Mouse (Mus musculus) frontal cortex, adult 2 months (tissue): ENCODE results near the gene Naa11. TPM values are rescaled to one million over a fixed set of nuclear protein-coding genes. Genes with fewer than 3 reads are reported as not detected.

Source experiments
- DNase-seq, 2 experiments: peaks; one replicate each; pipeline ENCODE4 v3.0.0; 2022; ENCODE audit warnings: low spot score in 1 of 2; ENCODE audit errors: extremely low spot score in 1 of 2
- polyA plus RNA-seq: library from polyadenylated mRNA; depleted of rRNA; stranded (reverse); fragments of >200 nt; gene quantifications from 2 replicates; pipeline ENCODE4 v1.2.3, GENCODE M21; 2012; rRNA removed

The Naa11 gene
- 0.02 and 0.04 TPM in 2 replicates for polyA plus RNA-seq

- no peak for DNase-seq
Measured at GRCm38 (mm10) chr5:97392160-97392559, at the start of gene Naa11. Gene Naa11 (minus strand): TSS chr5:97392379.

GRCm38 (mm10) chr5:97432512-97432911, 40.3 kb upstream of the Naa11 start:
- no peak for DNase-seq

- DNase-seq: no peak
Measured at GRCm38 (mm10) chr5:97429976-97430375, 37.8 kb upstream of the Naa11 start.

GRCm38 (mm10) chr5:97421669-97422068, 29.5 kb upstream of the Naa11 start:
- no peak for DNase-seq

- no peak for DNase-seq
Measured at GRCm38 (mm10) chr5:97417185-97417584, 25.0 kb upstream of the Naa11 start.

GRCm38 (mm10) chr5:97415837-97416236, 23.7 kb upstream of the Naa11 start:
- no peak for DNase-seq

GRCm38 (mm10) chr5:97413716-97414115, 21.5 kb upstream of the Naa11 start:
- DNase-seq: no peak

GRCm38 (mm10) chr5:97410190-97410589, 18.0 kb upstream of the Naa11 start:
- DNase-seq: no peak

- DNase-seq: no peak
Measured at GRCm38 (mm10) chr5:97409234-97409704, 17.1 kb upstream of the Naa11 start.

- no peak for DNase-seq
Measured at GRCm38 (mm10) chr5:97401042-97401441, 8.9 kb upstream of the Naa11 start.

GRCm38 (mm10) chr5:97397585-97397984, 5.4 kb upstream of the Naa11 start:
- DNase-seq: no peak

- DNase-seq: peak in 1 of 2 experiments; percentile 49
Measured at GRCm38 (mm10) chr5:97387622-97388021, 4.6 kb downstream of the Naa11 start.

- no peak for DNase-seq
Measured at GRCm38 (mm10) chr5:97384399-97384798, 7.8 kb downstream of the Naa11 start.

- DNase-seq: no peak
Measured at GRCm38 (mm10) chr5:97382548-97383222, 9.5 kb downstream of the Naa11 start.

- DNase-seq: no peak
Measured at GRCm38 (mm10) chr5:97379976-97380375, 12.2 kb downstream of the Naa11 start.

GRCm38 (mm10) chr5:97364781-97365180, 27.4 kb downstream of the Naa11 start:
- DNase-seq: no peak

- DNase-seq: no peak
Measured at GRCm38 (mm10) chr5:97364252-97364651, 27.9 kb downstream of the Naa11 start.

- peak in 1 of 2 experiments; percentile 33 for DNase-seq
Measured at GRCm38 (mm10) chr5:97362539-97362938, 29.6 kb downstream of the Naa11 start.

GRCm38 (mm10) chr5:97359104-97359503, 33.1 kb downstream of the Naa11 start:
- DNase-seq: no peak

- no peak for DNase-seq
Measured at GRCm38 (mm10) chr5:97356135-97356534, 36.0 kb downstream of the Naa11 start.

GRCm38 (mm10) chr5:97355152-97355551, 37.0 kb downstream of the Naa11 start:
- DNase-seq: no peak

GRCm38 (mm10) chr5:97348760-97349159, 43.4 kb downstream of the Naa11 start:
- no peak for DNase-seq

GRCm38 (mm10) chr5:97348310-97348709, 43.9 kb downstream of the Naa11 start:
- DNase-seq: no peak
